Mouse (Mus musculus): ENCODE data around the gene Notch1.

Gene Notch1

GRCm38 (mm10) chr2:26531829-26532228 lies 15.4 kb upstream of the Notch1 start:
- in situ Hi-C loops (cut with MboI, MseI): no loop called here

GRCm38 (mm10) chr2:26529881-26530280 lies 13.4 kb upstream of the Notch1 start:
- in situ Hi-C loops (cut with MboI, MseI): no loop called here

- in situ Hi-C loops (cut with MboI, MseI): no loop called here
Observed at GRCm38 (mm10) chr2:26529221-26529805, 12.8 kb upstream of the Notch1 start.

- in situ Hi-C loops (cut with MboI, MseI): no loop called here
Observed at GRCm38 (mm10) chr2:26526443-26527257, 10.2 kb upstream of the Notch1 start.

GRCm38 (mm10) chr2:26525355-26526018 lies 9.0 kb upstream of the Notch1 start:
- in situ Hi-C loops (cut with MboI, MseI): no loop called here

- in situ Hi-C loops (cut with MboI, MseI): no loop called here
Observed at GRCm38 (mm10) chr2:26522327-26522726, 5.9 kb upstream of the Notch1 start.

- in situ Hi-C loops (cut with MboI, MseI): loop anchor here in 1 of 2 experiments (10.0 kb wide), 1 partner anchor 1405 kb away; no protein-coding TSS in a partner anchor
Observed at GRCm38 (mm10) chr2:26519753-26520152, 3.3 kb upstream of the Notch1 start.

- in situ Hi-C loops (cut with MboI, MseI): loop anchor here in 1 of 2 experiments (10.0 kb wide), 1 partner anchor 1408 kb away; no protein-coding TSS in a partner anchor
Observed at GRCm38 (mm10) chr2:26516987-26517386, 524 bp upstream of the Notch1 start.

- in situ Hi-C loops (cut with MboI, MseI): loop anchor here in 1 of 2 experiments (10.0 kb wide), 1 partner anchor 1409 kb away; no protein-coding TSS in a partner anchor
Observed at GRCm38 (mm10) chr2:26515335-26515734, 1.1 kb downstream of the Notch1 start.

- in situ Hi-C loops (cut with MboI, MseI): loop anchor here in 1 of 2 experiments (10.0 kb wide), 1 partner anchor 1412 kb away; no protein-coding TSS in a partner anchor
Observed at GRCm38 (mm10) chr2:26513105-26513745, 3.2 kb downstream of the Notch1 start.

GRCm38 (mm10) chr2:26508661-26509060 lies 7.8 kb downstream of the Notch1 start:
- in situ Hi-C loops (cut with MboI, MseI): no loop called here

- in situ Hi-C loops (cut with MboI, MseI): no loop called here
Observed at GRCm38 (mm10) chr2:26507961-26508391, 8.5 kb downstream of the Notch1 start.

- in situ Hi-C loops (cut with MboI, MseI): no loop called here
Observed at GRCm38 (mm10) chr2:26507481-26507886, 9.0 kb downstream of the Notch1 start.

- in situ Hi-C loops (cut with MboI, MseI): no loop called here
Observed at GRCm38 (mm10) chr2:26506746-26507280, 9.7 kb downstream of the Notch1 start.

GRCm38 (mm10) chr2:26504772-26505480 lies 11.5 kb downstream of the Notch1 start:
- in situ Hi-C loops (cut with MboI, MseI): no loop called here

- in situ Hi-C loops (cut with MboI, MseI): no loop called here
Observed at GRCm38 (mm10) chr2:26503661-26504575, 12.5 kb downstream of the Notch1 start.

GRCm38 (mm10) chr2:26502863-26503631 lies 13.4 kb downstream of the Notch1 start:
- in situ Hi-C loops (cut with MboI, MseI): no loop called here

GRCm38 (mm10) chr2:26502299-26502862 lies 14.1 kb downstream of the Notch1 start:
- in situ Hi-C loops (cut with MboI, MseI): no loop called here
